In the genomic region with DNA sequence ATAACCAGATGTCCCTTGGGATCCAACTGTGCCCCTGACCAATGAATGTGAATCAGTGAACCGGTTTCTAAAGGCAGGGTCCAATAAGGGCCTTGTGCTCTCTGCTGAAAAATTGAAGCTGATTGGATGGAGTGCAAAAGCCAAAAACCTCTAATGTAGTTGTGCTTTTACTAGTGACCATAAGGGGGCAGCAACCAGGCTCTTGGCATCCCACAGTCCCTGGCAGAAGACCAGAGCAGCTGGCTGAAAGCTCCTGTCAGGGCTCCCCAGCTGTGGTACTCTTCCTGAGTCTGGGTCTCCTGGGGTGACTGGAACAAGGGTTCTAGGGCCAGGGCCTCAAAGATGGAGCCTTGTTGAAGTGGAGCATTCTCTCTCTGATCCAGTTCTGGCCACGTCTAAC, we compare ENCODE assay signal across 8 mouse cellular contexts. TPM values are rescaled to one million over a fixed set of nuclear protein-coding genes. Genes with fewer than 3 reads are reported as not detected.
A peak's percentile ranks its signal among the peaks of the same experiment; 100 is the strongest.
DNase-seq lines count a peak whose midpoint lies in the region; ATAC-seq lines count a peak whose summit lies in the region.

No protein-coding gene starts in this region.

- H3K4me1 ChIP-seq in hindbrain, embryonic 12.5 days: peaks cover 22% of the 10 kb centered on the region

- peak; percentile 11; the same call in 1 of the 2 replicates for ATAC-seq in hindbrain, embryonic 12.5 days (ENCODE audit: low FRiP score)

- H3K27me3 ChIP-seq in hindbrain, embryonic 12.5 days: no peaks in the 10 kb centered on the region

- DNase-seq in MN1 (ENCODE audit: low spot score): peak; percentile 88
- peak; percentile 77 for DNase-seq in cerebellum, adult 9-10 months
- peak; percentile 58 to 89 for DNase-seq in frontal cortex, adult 2 months (ENCODE audit: extremely low spot score in 1 of 2, low spot score in 1 of 2)
- peak; percentile 83 to 85 for DNase-seq in layer of hippocampus, postnatal 10 days (ENCODE audit: low spot score in 2 of 2)
- DNase-seq in lung, postnatal 10 days: peak; percentile 92
- peak; percentile 73 for DNase-seq in ovary, postnatal 36 days (ENCODE audit: low spot score)
- DNase-seq in urinary bladder, postnatal 25 days (ENCODE audit: low spot score): peak; percentile 77

- no peak overlapping the region; the same call in 1 of the 2 replicates for H3K4me3 ChIP-seq in hindbrain, embryonic 12.5 days

- peak overlapping the region; percentile 60; the same call in 1 of the 2 replicates for H3K27ac ChIP-seq in hindbrain, embryonic 12.5 days

- H3K9ac ChIP-seq in hindbrain, embryonic 12.5 days: no peak overlapping the region

- peaks cover 6% of the 10 kb centered on the region; the same call in 1 of the 2 replicates for H3K36me3 ChIP-seq in hindbrain, embryonic 12.5 days

- H3K9me3 ChIP-seq in hindbrain, embryonic 12.5 days (replicated peaks): no peaks in the 10 kb centered on the region

- H3K4me2 ChIP-seq in hindbrain, embryonic 12.5 days (replicated peaks): no peak overlapping the region

- WGBS in hindbrain, embryonic 12.5 days: 36% methylated on average over 2 of the region's 2 CpGs

RNA-seq across cellular contexts. Expression of gene Aurkaip1, which starts 2.8 kb away (rescaled TPM):
- 126 and 131 TPM in 2 replicates for polyA plus RNA-seq in frontal cortex, adult 2 months (2012; rRNA removed)
- polyA plus RNA-seq in hindbrain, embryonic 12.5 days (2016; fragmentation: Nextera tagmentation; extraction: Ambion mirVana): 127 and 133 TPM in 2 replicates
- 10 to 100 TPM; 66.7 to 77.0 TPM for total RNA-seq in layer of hippocampus, postnatal 10 days (2021)

RNA-seq across cellular contexts. Expression of gene Mxra8, which starts 5.6 kb away (rescaled TPM):
- polyA plus RNA-seq in frontal cortex, adult 2 months (2012; rRNA removed): 19.0 and 19.3 TPM in 2 replicates
- polyA plus RNA-seq in hindbrain, embryonic 12.5 days (2016; fragmentation: Nextera tagmentation; extraction: Ambion mirVana): 40.6 and 40.7 TPM in 2 replicates
- total RNA-seq in layer of hippocampus, postnatal 10 days (2021): 10 to 100 TPM; 14.1 to 16.0 TPM

RNA-seq across cellular contexts. Expression of gene Dvl1, which starts 13.4 kb away (rescaled TPM):
- polyA plus RNA-seq in frontal cortex, adult 2 months (2012; rRNA removed): 129 and 134 TPM in 2 replicates
- 18.6 and 20.0 TPM in 2 replicates for polyA plus RNA-seq in hindbrain, embryonic 12.5 days (2016; fragmentation: Nextera tagmentation; extraction: Ambion mirVana)
- 10 to 100 TPM; 69.5 to 82.8 TPM for total RNA-seq in layer of hippocampus, postnatal 10 days (2021)

RNA-seq across cellular contexts. Expression of gene Ccnl2, which starts 21.5 kb away (rescaled TPM):
- 127 and 144 TPM in 2 replicates for polyA plus RNA-seq in frontal cortex, adult 2 months (2012; rRNA removed)
- 207 and 217 TPM in 2 replicates for polyA plus RNA-seq in hindbrain, embryonic 12.5 days (2016; fragmentation: Nextera tagmentation; extraction: Ambion mirVana)
- total RNA-seq in layer of hippocampus, postnatal 10 days (2021): 10 to 100 TPM; 75.5 to 83.2 TPM

RNA-seq across cellular contexts. Expression of gene Tas1r3, which starts 29.3 kb away (rescaled TPM):
- polyA plus RNA-seq in frontal cortex, adult 2 months (2012; rRNA removed): 0.36 and 0.38 TPM in 2 replicates
- 0.53 and 0.65 TPM in 2 replicates for polyA plus RNA-seq in hindbrain, embryonic 12.5 days (2016; fragmentation: Nextera tagmentation; extraction: Ambion mirVana)
- total RNA-seq in layer of hippocampus, postnatal 10 days (2021): under 1 TPM; 0.27 to 0.30 TPM
